Mouse (Mus musculus): ENCODE data around the gene 2010111I01Rik. TPM values are rescaled to one million over a fixed set of nuclear protein-coding genes. Genes with fewer than 3 reads are reported as not detected.

Gene 2010111I01Rik
- total RNA-seq, 2 experiments from 2014 or later, result 127 to 139 TPM

GRCm38 (mm10) chr13:63108601-63109000 lies 143.9 kb downstream of the 2010111I01Rik start:
- no peak for DNase-seq (ENCODE audit: low spot score in 2 of 2)

- no peak for DNase-seq (ENCODE audit: low spot score in 2 of 2)
Observed at GRCm38 (mm10) chr13:63111297-63112042, 146.8 kb downstream of the 2010111I01Rik start.

DNA sequence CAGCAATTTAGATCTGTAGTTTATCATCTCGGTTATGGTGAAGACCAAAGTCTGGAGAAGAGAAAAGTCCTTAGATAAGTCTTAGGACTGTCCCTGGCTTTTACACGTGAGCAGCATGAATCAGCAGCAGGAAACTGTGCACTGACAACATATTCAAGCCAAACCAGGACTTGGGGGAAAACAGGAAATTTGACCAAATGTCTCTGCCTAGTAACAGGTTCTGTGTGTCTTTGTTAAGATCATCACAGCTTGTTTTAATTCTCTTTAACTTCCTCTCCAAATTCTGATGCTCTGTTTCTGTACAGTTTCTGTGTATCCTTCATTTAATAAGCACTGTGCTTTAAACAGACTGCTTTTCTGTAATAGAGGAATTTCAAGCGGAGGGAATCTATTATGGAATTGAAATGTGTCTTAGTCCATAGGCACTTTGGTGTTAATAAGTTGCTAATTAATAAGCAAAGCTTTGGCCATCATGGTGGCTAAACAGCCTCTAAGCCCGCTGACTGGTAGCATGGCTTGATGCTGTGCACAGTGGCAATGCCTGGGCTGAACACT lies 147.4 kb downstream of the 2010111I01Rik start:
- no peak for DNase-seq (ENCODE audit: low spot score in 2 of 2)

DNA sequence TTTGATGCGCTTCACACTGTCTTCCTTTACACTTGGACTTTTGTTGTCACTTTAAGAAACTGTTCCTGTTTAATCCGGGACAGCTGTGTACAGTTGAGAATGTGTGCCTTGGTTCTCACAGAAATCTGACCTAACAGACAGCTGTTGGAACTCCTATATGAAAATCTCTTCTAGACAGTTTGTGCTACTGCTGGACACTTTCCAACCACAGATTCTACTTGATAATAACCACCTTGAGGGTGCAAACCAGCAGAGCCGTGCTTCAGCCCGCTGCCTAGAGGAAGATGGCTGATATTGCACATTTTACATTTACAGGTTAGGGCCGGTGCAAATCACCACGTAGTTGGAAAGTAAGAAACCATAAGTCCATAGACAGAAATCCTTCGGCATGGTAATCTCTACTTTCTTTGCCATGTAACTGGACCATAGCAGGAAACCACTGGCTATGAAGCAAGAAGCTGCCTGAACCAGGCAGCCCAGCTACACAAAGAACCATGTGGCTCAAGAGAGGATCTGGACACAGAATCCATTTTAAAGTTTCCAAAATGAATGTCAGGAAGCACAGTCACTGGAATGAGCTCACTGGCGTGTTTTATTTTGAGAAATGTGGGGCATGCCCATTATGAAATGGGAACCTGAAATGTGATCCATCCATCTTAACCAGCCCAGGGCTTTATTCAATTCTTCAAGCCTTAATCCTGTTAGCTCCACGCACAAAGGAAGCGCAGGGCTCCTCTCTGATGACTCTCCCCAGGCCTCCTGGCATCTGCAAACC lies 148.1 kb downstream of the 2010111I01Rik start:
- DNase-seq (ENCODE audit: low spot score in 2 of 2), result no peak

DNA sequence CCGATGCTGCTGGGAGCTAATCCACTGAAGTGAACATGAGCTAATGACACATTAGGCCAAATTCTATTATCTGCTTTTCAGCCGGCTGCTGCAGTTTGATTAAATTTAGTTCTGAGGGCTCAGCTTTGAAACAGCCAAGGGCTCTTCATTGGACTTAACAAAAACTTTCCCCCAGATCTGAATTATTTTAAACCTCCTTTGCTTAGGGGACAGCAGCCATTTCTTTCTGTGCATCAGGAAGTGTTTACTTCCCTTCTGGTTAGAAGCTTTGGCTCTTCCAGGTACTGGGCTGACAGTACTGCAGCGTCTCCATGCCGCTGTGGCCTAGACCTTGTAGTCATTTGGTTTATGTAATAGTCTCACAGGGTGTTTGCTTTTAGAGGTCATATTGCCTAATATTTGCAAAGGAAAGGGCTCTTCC lies 149.2 kb downstream of the 2010111I01Rik start:
- no peak for DNase-seq (ENCODE audit: low spot score in 2 of 2)

- no peak for DNase-seq (ENCODE audit: low spot score in 2 of 2)
Observed at GRCm38 (mm10) chr13:63115187-63115784, 150.6 kb downstream of the 2010111I01Rik start.

GRCm38 (mm10) chr13:63117495-63118184 lies 152.9 kb downstream of the 2010111I01Rik start:
- DNase-seq (ENCODE audit: low spot score in 2 of 2), result no peak

DNA sequence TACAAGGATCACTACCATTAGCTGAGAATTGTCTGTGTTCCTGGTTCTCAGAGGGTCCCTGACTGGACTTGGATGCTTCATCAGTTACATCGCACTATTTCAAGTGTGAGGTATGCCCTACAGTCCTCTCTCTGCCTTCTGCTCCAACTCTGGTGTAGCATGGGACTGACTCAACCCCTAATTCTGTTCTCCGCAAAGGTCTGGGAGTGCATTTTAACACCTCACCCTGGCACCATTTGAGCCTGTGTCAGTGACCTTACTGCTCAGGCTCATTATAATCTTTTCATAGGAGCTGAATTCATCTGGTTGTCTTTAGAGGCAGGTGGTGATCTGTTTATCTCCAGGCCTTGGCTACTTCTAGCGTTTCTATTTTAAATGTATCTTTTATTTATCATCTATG lies 154.0 kb downstream of the 2010111I01Rik start:
- DNase-seq (ENCODE audit: low spot score in 2 of 2), result no peak

GRCm38 (mm10) chr13:63120296-63120695 lies 155.6 kb downstream of the 2010111I01Rik start:
- no peak for DNase-seq (ENCODE audit: low spot score in 2 of 2)

DNA sequence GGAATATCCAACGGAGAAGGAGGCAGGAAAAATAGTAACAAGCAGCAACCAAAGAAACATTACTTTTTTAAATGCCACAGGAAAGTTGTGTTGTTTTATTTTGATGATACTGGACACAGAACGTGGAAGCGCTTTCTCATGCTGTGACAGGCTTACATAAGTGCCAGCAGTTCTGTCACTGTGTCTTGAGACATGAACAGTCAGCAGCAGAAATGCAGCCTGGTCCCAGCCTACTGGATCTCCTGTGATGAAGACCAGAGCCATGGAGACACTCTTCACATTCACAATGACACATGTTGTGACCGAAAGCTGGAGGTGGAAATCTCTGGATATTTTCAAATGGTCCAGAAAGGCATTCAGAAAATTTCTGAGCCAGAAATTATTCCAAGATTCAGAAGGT lies 157.1 kb downstream of the 2010111I01Rik start:
- DNase-seq (ENCODE audit: low spot score in 2 of 2), result no peak

- DNase-seq (ENCODE audit: low spot score in 2 of 2), result no peak
Observed at GRCm38 (mm10) chr13:63126206-63126605, 161.5 kb downstream of the 2010111I01Rik start.

GRCm38 (mm10) chr13:63127516-63127915 lies 162.8 kb downstream of the 2010111I01Rik start:
- DNase-seq (ENCODE audit: low spot score in 2 of 2), result no peak

- DNase-seq (ENCODE audit: low spot score in 2 of 2), result no peak
Observed at GRCm38 (mm10) chr13:63134879-63135421, 170.3 kb downstream of the 2010111I01Rik start.

- DNase-seq (ENCODE audit: low spot score in 2 of 2), result no peak
Observed at GRCm38 (mm10) chr13:63135994-63136393, 171.3 kb downstream of the 2010111I01Rik start.

DNA sequence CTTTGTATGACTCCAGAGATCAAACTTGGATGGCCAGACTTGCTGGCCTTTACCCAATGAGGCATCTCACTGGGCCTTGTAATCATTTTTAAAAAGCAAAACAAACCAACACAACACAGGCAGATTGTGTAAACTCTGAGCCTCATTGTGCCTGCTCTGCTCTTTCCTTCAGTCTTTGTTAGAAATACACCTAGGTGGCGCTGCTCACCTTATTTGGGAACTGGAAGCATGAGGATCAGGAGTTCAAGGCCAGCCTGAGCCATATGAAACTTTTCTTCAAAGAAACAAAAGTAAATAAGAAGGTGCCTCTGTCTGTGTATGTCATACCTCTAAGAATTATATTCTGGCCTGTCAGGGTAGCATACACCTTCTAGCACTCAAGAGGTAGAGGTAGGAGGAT lies 172.1 kb downstream of the 2010111I01Rik start:
- no peak for DNase-seq (ENCODE audit: low spot score in 2 of 2)

DNA sequence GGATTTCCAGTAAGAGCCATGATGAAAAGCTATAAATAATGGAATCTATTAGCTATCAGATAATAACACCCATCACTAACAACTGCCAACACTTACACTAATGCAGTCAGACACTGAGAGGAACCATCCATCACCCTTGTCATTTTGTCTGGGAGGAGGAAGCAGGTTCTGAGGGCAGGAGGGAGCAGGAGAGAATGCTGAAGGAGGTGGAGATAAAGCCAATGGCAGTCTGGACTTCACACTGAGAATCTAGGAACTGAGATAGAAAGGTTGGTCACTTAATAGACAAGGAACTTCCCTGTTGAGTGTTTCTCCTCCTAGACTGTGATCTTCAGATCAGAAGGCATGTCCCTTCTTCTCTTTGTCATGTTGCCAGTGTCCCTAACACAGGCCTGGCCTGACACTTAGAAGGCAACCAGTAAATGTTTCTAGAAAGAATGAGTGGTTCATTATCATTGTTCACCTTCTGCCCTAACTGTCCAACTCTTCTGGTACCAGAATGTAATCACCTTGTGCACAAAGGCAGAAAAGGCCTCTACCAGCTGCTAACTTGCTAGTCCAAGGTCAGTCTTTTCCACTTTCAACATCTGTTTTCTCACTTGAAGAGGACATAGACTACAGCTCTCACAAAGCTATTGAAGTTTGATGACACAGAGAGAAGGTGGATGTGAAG lies 173.8 kb downstream of the 2010111I01Rik start:
- no peak for DNase-seq (ENCODE audit: low spot score in 2 of 2)

DNA sequence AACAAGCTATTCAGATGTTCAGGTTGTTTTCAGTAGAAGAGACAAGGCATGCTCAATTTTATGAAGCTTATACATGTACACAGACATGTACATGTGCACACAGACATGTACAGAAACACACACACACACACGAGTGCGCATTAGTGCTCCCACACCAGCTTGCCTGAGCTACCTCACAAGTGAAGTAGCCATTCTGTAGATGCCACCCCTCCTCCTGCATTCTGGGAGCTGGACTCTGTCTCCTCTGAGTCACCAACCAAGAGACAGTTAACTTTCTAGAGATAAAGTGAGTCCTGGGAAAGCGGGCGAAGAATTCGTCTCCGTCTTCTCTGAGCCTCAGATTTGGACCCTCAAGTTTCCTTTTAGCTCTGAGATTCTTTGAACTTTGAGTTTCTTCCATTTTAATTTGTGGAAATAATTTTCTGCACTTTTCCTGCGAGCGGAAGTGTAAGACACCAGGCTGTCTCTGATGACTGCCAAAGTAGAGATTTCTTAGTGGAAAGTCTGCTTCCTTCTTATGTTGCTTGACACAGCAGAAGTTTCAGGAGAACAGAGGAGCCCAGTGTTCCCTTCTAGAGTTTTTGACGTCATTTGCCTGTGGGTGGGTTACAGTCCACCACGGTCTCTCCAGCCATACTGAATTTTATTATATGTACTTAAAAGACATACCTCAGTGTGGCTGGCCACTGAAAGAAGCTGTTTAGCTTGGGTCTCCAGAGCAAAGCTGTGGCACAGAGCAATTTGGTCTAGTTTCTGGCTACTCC lies 175.0 kb downstream of the 2010111I01Rik start:
- DNase-seq (ENCODE audit: low spot score in 2 of 2), result no peak

DNA sequence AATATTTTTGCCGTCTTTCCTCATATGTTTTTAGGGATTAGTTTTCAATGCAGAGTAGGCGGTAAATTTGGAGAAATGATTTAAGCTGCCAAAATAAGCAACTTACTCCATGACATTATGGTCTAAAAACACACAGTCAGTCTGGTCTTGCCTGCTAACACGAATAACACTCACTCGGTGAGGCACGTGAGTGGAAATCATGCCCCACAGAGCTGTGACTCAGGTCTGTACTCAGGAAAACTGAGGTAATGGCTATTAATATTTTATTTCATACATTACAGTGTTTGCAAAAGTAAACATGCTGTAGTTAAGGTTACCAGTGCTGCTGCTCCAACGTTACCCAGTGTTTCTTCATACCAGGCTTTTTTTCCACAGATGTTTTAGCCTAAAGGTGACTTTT lies 176.1 kb downstream of the 2010111I01Rik start:
- DNase-seq (ENCODE audit: low spot score in 2 of 2), result no peak

- no peak for DNase-seq (ENCODE audit: low spot score in 2 of 2)
Observed at GRCm38 (mm10) chr13:63141275-63141674, 176.6 kb downstream of the 2010111I01Rik start.
